ENCODE assay signal across 8 mouse cellular contexts in genomic region chr13:48814406-48814805, GRCm38 (mm10).
"Had no signal": no experiment of that assay in that cellular context is flagged by ENCODE, and none has a peak within 500 bp of the region (broad histone marks: within the 10 kb centered on the region; RNA-seq: fewer than 3 reads in every experiment).

No protein-coding gene starts in this region.

- DNase-seq: kidney, postnatal 25 days; layer of hippocampus, adult 9-11 months; liver, embryonic 13.5 days; lung, embryonic 14.5 days; retina, postnatal 1 day; right cerebral cortex, postnatal 25 days; spleen, adult 18-20 months; thymus, postnatal 25 days had no signal
